Mouse (Mus musculus): ENCODE data around the gene Rpp40.

Rpp40 gene

DNA sequence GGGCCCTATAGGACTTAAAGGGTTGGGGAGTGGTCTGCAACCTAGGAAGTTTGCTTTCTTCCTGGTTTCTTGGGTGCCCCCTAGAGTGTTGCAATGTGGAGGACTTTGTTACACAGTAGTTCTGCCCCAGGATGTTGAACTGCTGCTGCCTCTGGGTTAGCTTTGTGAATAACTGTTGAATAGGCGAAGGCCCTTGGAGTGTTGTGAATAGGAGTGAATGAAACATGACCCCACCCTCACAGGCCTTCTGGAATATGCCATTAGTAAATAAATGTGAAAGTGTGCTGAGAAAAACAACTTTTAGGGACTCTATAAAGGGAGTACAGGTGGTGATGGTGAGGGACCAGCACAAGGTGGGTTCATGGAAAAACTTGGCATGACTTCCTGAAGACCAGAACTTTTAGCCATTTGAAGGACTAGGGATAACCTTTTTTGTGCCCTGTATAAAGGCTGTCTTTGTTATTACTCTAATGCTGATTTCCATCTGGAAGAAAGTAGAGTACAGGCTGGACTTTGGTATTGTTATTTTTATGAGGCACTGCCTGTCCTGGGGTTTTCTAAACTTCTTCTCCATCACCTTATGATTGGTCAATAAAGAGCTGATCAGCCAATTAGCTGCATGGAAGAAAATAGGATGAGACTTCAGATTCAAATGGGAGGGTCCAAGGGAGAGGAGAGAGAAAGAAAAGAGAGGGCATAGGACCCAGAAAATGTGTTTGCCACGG is 53.1 kb downstream of the Rpp40 start:
- DNase-seq (ENCODE audit: extremely low read depth, insufficient read length, low spot score): no peak

DNA sequence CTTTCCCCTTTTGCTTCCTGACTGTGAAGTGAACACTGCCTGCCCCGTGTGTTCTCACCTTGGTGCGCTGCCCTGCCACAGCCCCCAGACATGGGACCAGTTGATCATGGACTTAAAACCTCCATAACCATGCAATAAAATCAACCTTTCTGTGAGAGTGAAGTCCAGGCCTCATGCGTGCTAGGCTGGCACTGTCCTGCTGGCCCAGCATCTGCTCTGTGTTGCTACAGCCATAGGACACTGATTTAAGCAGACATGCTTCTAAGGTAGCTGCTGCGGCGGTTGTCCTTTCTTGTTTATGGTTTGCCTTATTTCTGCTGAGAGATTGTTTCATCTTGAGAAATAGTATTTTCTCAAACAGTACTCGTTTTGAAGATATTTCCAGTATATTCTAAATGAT is 54.6 kb downstream of the Rpp40 start:
- DNase-seq (ENCODE audit: extremely low read depth, insufficient read length, low spot score): no peak

DNA sequence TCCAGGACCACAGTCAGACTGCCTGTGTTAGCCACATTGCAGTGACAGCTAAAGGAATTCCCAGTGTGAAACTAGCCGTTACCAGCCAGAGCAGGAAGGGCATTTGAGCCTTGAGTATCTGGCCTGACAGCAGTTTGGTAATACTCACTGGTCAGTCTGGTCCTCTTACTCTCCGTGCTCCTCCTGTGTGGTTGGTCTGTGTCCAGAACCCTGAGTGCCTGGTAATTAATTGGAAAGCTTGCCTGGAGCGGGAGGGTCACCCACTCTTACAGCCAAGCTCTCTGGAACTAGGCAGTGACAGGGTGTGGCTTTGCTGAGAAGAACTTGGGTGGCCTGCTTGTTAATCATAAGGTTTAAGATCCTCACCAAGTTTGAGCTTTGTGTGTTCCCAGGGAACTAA is 57.5 kb downstream of the Rpp40 start:
- DNase-seq (ENCODE audit: extremely low read depth, insufficient read length, low spot score): no peak

DNA sequence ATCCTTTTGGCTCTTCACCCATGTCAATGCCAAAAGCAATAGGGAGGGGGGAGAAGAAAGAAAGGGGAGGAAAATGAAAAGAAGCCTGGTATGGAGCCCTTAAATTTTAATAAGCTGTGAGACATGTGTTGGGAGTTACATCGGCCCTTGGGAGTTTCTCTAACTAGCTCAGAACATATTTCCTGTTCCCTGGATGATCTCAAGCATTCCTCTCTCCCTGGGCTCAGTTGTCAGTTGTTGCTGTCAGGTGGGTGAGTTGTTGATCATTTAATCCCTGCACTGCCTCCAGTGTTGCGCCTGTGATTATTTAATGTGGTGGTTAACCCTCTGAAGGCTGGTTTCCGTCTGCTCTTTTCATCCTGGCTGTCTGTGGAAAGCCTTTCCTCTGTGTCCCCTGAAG is 60.9 kb downstream of the Rpp40 start:
- no peak for DNase-seq (ENCODE audit: extremely low read depth, insufficient read length, low spot score)

Measured in 3134 (cell line).